Mouse (Mus musculus) hindbrain, postnatal 0 days (tissue): ENCODE measurements at regions not wholly inside any gene's neighbourhood (a gene's known extent, or its start where the extent isn't known, plus 50 kb on each side); places are given as distances from the start of the nearest gene placed in this dataset.

ENCODE experiments used
- ATAC-seq: fragments of 200-750 bp; cut with Nextera tagmentation; 2 replicates; pipeline ENCODE4 v1.8.0; 2017; ENCODE audit warnings: mild to moderate bottlenecking, moderate TSS enrichment, moderate library complexity
- DNase-seq: peaks from one replicate; pipeline ENCODE4 v3.0.0-alpha.2; 2015; ENCODE audit warnings: low spot score
- H3K27ac ChIP-seq: fragments of 300-500 bp; sonication (generic); 2 replicates; pipeline ENCODE4 v1.5.1; 2014; ENCODE audit warnings: mild to moderate bottlenecking
- H3K27me3 ChIP-seq: fragments of 300-500 bp; sonication (generic); 2 replicates; pipeline ENCODE4 v1.6.1; 2014; ENCODE audit warnings: low read length, mixed read lengths; ENCODE audit not compliant: insufficient read depth
- H3K36me3 ChIP-seq: fragments of 300-500 bp; sonication (generic); 2 replicates; pipeline ENCODE4 v1.6.1; 2014; ENCODE audit warnings: low read length, mixed read lengths; ENCODE audit not compliant: insufficient read depth
- H3K4me1 ChIP-seq: fragments of 300-500 bp; sonication (generic); 2 replicates; pipeline ENCODE4 v1.6.1; 2014; ENCODE audit warnings: antibody characterized with exemption, low read length, mixed read lengths; ENCODE audit not compliant: insufficient read depth
- H3K4me2 ChIP-seq: fragments of 300-500 bp; sonication (generic); 2 replicates; pipeline ENCODE4 v1.6.1; 2014; ENCODE audit warnings: low read depth, mild to moderate bottlenecking, low read length, moderate library complexity, mixed read lengths
- H3K4me3 ChIP-seq: fragments of 300-500 bp; sonication (generic); 2 replicates; pipeline ENCODE4 v1.5.1; 2014; ENCODE audit warnings: low read length
- H3K9ac ChIP-seq: fragments of 300-500 bp; sonication (generic); replicated peaks from 2 replicates; pipeline ENCODE4 v1.6.1; 2014; ENCODE audit warnings: mild to moderate bottlenecking, low read length, moderate library complexity, mixed read lengths
- H3K9me3 ChIP-seq: fragments of 300-500 bp; sonication (generic); 2 replicates; pipeline ENCODE4 v1.6.1; 2016; ENCODE audit warnings: low read length, mixed read lengths
- CTCF ChIP-seq: IDR thresholded peaks from 2 replicates; pipeline ENCODE4 v1.5.1; 2016; ENCODE audit warnings: antibody characterized with exemption, control low read depth, low read depth
- WGBS: fragments of 180-500 bp; shearing (Covaris S2); extraction: QIAGEN DNeasy Blood & Tissue Kit; methylation state at CpG from one replicate; pipeline ENCODE4 v1.1.7; 2014; 5-methylcytosine and 5-hydroxymethylcytosine counted together

GRCm38 (mm10) chr9:61720206-61720605 lies 194.1 kb downstream of the Rplp1 start:
- peak; percentile 56 for DNase-seq
- no peak overlapping the region for H3K4me3 ChIP-seq
- peaks cover 17% of the 10 kb centered on the region for H3K4me1 ChIP-seq
- 0 out of 2 replicates have a peak overlapping the region, but pooled peaks have one; percentile 3 for H3K9ac ChIP-seq
- ATAC-seq, result no peak
- no peaks in the 10 kb centered on the region for H3K9me3 ChIP-seq
- no peaks in the 10 kb centered on the region for H3K36me3 ChIP-seq
- 22% methylated on average over 5 of the region's 5 CpGs for WGBS
- H3K4me2 ChIP-seq, result no peak overlapping the region
- no peaks in the 10 kb centered on the region for H3K27me3 ChIP-seq
- H3K27ac ChIP-seq, result 0 out of 2 replicates have a peak overlapping the region, but pooled peaks have one; percentile 32
- no peak for TF ChIP-seq CTCF

DNA sequence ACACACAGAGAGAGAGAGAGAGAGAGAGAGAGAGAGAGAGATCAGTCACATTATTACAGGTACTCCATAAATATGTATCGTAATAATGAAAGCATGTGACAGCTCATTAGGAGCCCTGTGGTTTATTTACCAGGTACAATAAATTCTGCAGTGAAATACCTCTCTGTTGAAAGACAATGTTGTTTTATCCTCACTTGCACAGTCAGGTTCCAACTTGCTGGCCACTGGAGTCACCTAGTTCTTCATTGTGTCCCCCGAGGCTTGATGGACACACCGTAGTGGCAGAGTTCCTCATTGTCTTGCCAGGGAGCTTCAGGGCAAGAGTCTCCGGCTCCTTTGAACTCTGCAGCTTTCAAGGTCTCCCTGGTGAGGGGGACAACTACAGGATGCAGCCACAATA lies 197.6 kb downstream of the Rplp1 start:
- H3K4me3 ChIP-seq, result no peak overlapping the region
- DNase-seq (no peak), ATAC-seq (no peak)
- no peaks in the 10 kb centered on the region for H3K27me3 ChIP-seq
- TF ChIP-seq CTCF, result no peak
- H3K27ac ChIP-seq, result no peak overlapping the region
- H3K9me3 ChIP-seq, result no peaks in the 10 kb centered on the region
- 54% methylated on average over 4 of the region's 4 CpGs for WGBS
- H3K36me3 ChIP-seq, result no peaks in the 10 kb centered on the region
- H3K4me2 ChIP-seq, result no peak overlapping the region
- H3K9ac ChIP-seq, result no peak overlapping the region
- peaks cover 24% of the 10 kb centered on the region for H3K4me1 ChIP-seq

GRCm38 (mm10) chr9:61714331-61715035 lies 199.9 kb downstream of the Rplp1 start:
- no peaks in the 10 kb centered on the region for H3K36me3 ChIP-seq
- no peak for ATAC-seq
- no peak overlapping the region for H3K27ac ChIP-seq
- peak; percentile 63 for DNase-seq
- no peak overlapping the region for H3K4me2 ChIP-seq
- H3K9me3 ChIP-seq, result no peaks in the 10 kb centered on the region
- 45% methylated on average over 19 of the region's 19 CpGs for WGBS
- no peak for TF ChIP-seq CTCF
- H3K4me3 ChIP-seq, result no peak overlapping the region
- H3K4me1 ChIP-seq, result peaks cover 7% of the 10 kb centered on the region
- no peaks in the 10 kb centered on the region for H3K27me3 ChIP-seq
- no peak overlapping the region for H3K9ac ChIP-seq

DNA sequence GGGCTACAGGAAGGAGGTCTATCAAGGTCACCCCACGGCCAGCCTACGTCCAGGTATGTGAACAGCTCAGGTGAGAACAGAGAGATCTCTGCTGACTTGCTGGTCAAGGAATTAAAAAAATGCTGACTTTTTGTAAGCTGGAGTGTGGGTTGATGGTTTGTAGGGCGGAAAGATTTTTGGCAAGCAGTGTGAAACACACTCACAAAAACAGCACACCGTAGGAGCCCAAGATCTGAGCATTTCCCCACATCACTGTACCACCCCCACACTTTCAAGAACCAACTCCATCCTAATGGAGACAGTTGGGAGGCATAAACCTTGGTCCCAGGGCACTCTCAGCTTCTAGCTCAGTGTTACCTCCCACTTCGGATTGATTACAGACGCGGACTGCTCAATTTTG lies 200.5 kb downstream of the Rplp1 start:
- Histone ChIP-seq H3K9ac (no peak overlapping the region), H3K9me3 (no peaks in the 10 kb centered on the region), H3K27me3 (no peaks in the 10 kb centered on the region), H3K4me3 (no peak overlapping the region), H3K27ac (no peak overlapping the region), H3K4me2 (no peak overlapping the region), H3K36me3 (no peaks in the 10 kb centered on the region), H3K4me1 (peaks cover 7% of the 10 kb centered on the region)
- WGBS, result 70% methylated on average over 7 of the region's 7 CpGs
- no peak for TF ChIP-seq CTCF
- DNase-seq (no peak), ATAC-seq (no peak)

DNA sequence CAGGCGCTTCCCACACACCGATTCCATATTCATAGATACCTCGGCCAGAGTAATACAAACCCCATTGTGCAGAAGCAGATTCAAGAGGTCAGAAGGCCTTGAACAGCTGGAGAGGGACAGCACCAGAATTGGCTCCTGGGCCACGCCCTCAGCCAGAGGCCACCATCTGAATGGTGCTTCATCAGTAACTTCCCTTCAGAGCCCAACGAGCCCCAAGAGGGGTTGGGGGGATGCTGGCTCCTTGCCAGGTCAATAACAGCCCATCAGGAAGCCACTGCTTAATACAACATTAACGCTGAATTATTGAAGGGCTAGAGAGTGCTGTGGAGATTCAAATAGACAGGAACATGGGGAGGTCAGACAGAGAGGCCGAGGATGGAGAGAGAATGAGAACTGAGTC lies 203.0 kb downstream of the Rplp1 start:
- ATAC-seq, result no peak
- Histone ChIP-seq H3K9ac (no peak overlapping the region), H3K4me3 (no peak overlapping the region), H3K36me3 (no peaks in the 10 kb centered on the region), H3K9me3 (no peaks in the 10 kb centered on the region), H3K27me3 (no peaks in the 10 kb centered on the region), H3K27ac (no peak overlapping the region), H3K4me2 (no peak overlapping the region), H3K4me1 (peaks cover 7% of the 10 kb centered on the region)
- no peak for DNase-seq
- TF ChIP-seq CTCF, result no peak
- 49% methylated on average over 7 of the region's 7 CpGs for WGBS

GRCm38 (mm10) chr9:61707875-61708274 lies 206.5 kb downstream of the Rplp1 start:
- Histone ChIP-seq H3K9ac (no peak overlapping the region), H3K27me3 (no peaks in the 10 kb centered on the region), H3K9me3 (no peaks in the 10 kb centered on the region), H3K36me3 (no peaks in the 10 kb centered on the region), H3K27ac (no peak overlapping the region), H3K4me1 (0 out of 2 replicates have a peak, but pooled peaks cover 5% of the 10 kb centered on the region), H3K4me3 (no peak overlapping the region), H3K4me2 (no peak overlapping the region)
- TF ChIP-seq CTCF, result no peak
- no peak for ATAC-seq
- 91% methylated on average over 7 of the region's 7 CpGs for WGBS
- no peak for DNase-seq

DNA sequence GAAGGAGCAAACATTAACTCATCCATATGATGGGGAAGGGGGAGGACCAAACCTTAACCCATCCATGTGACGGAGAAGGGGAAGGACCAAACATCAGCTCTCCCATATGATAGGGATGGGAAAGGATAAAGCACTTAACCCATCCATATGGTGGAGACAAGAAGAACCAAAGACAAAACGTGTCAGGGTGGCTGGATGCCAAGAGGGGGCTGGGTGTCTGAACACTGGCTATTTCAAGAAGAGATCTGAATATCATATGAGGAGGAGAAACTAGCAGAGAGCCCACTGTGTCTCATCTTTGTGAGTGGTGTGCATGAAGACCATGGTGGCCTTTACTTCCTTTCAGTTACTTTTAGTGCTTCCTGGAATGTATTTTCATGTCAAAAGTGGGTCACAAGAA lies 207.0 kb downstream of the Rplp1 start:
- Histone ChIP-seq H3K9ac (no peak overlapping the region), H3K9me3 (no peaks in the 10 kb centered on the region), H3K4me3 (no peak overlapping the region), H3K4me1 (0 out of 2 replicates have a peak, but pooled peaks cover 5% of the 10 kb centered on the region), H3K27ac (no peak overlapping the region), H3K4me2 (no peak overlapping the region), H3K27me3 (no peaks in the 10 kb centered on the region), H3K36me3 (no peaks in the 10 kb centered on the region)
- no peak for DNase-seq
- no peak for ATAC-seq
- WGBS, result 60% methylated on average over 2 of the region's 2 CpGs
- no peak for TF ChIP-seq CTCF
